Mouse (Mus musculus) hindbrain, embryonic 14.5 days (tissue): ENCODE measurements around the gene Gemin8. TPM values are rescaled to one million over a fixed set of nuclear protein-coding genes. Genes with fewer than 3 reads are reported as not detected.

Source experiments
- ATAC-seq: fragments of 200-750 bp; cut with Nextera tagmentation; 2 replicates; pipeline ENCODE4 v1.8.0; 2017; ENCODE audit warnings: moderate number of reproducible peaks, mild to moderate bottlenecking, moderate TSS enrichment, moderate library complexity; ENCODE audit not compliant: low FRiP score
- DNase-seq: peaks from one replicate; pipeline ENCODE4 v3.0.0-alpha.2; 2015; ENCODE audit warnings: low spot score
- H3K27ac ChIP-seq: fragments of 300-500 bp; sonication (generic); 2 replicates; pipeline ENCODE4 v1.5.1; 2014; ENCODE audit warnings: mild to moderate bottlenecking, moderate library complexity
- H3K27me3 ChIP-seq: fragments of 300-500 bp; sonication (generic); 2 replicates; pipeline ENCODE4 v1.6.1; 2014; ENCODE audit warnings: mild to moderate bottlenecking, low read length, mixed read lengths; ENCODE audit not compliant: control insufficient read depth, insufficient read depth
- H3K36me3 ChIP-seq: fragments of 300-500 bp; sonication (generic); replicated peaks from 2 replicates; pipeline ENCODE4 v1.6.1; 2014; ENCODE audit not compliant: control insufficient read depth, insufficient read depth
- H3K4me1 ChIP-seq: fragments of 300-500 bp; sonication (generic); replicated peaks from 2 replicates; pipeline ENCODE4 v1.6.1; 2014; ENCODE audit warnings: antibody characterized with exemption, low read length, mixed read lengths; ENCODE audit not compliant: control insufficient read depth, insufficient read depth
- H3K4me2 ChIP-seq: fragments of 300-500 bp; sonication (generic); replicated peaks from 2 replicates; pipeline ENCODE4 v1.6.1; 2014; ENCODE audit warnings: mild to moderate bottlenecking, moderate library complexity
- H3K4me3 ChIP-seq: fragments of 300-500 bp; sonication (generic); replicated peaks from 2 replicates; pipeline ENCODE4 v1.5.1; 2014; ENCODE audit warnings: mild to moderate bottlenecking, low read length
- H3K9ac ChIP-seq: fragments of 300-500 bp; sonication (generic); 2 replicates; pipeline ENCODE4 v1.6.1; 2014
- H3K9me3 ChIP-seq: fragments of 300-500 bp; sonication (generic); 2 replicates; pipeline ENCODE4 v1.6.1; 2016; ENCODE audit warnings: low read length; ENCODE audit not compliant: control insufficient read depth
- WGBS: fragments of 180-500 bp; shearing (Covaris S2); extraction: QIAGEN DNeasy Blood & Tissue Kit; methylation state at CpG from one replicate; pipeline ENCODE4 v1.1.7; 2014; 5-methylcytosine and 5-hydroxymethylcytosine counted together
- polyA plus RNA-seq: library from polyadenylated mRNA; unstranded; fragments of >200 nt; fragmentation: Nextera tagmentation; extraction: Ambion mirVana; gene quantifications from 2 replicates; pipeline ENCODE4 v1.2.1, GENCODE M21; 2014

Gene Gemin8
- polyA plus RNA-seq, 1 experiment from 2014 or later = 10.5 TPM

GRCm38 (mm10) chrX:166173796-166174195 lies 3.5 kb downstream of the Gemin8 start:
- ATAC-seq = peak; percentile 35; the same call in 1 of the 2 replicates
- 29% methylated on average over 7 of the region's 7 CpGs for WGBS

GRCm38 (mm10) chrX:166177929-166178328 lies 7.7 kb downstream of the Gemin8 start:
- H3K36me3 ChIP-seq = no peaks in the 10 kb centered on the region
- no peak overlapping the region for H3K27ac ChIP-seq
- no peaks in the 10 kb centered on the region for H3K27me3 ChIP-seq
- H3K9me3 ChIP-seq = no peaks in the 10 kb centered on the region
- 99% methylated on average over 7 of the region's 7 CpGs for WGBS
- H3K9ac ChIP-seq = no peak overlapping the region
- DNase-seq = no peak
- H3K4me2 ChIP-seq = no peak overlapping the region
- H3K4me1 ChIP-seq = 0 out of 2 replicates have a peak, but pooled peaks cover 6% of the 10 kb centered on the region
- no peak for ATAC-seq
- no peak overlapping the region for H3K4me3 ChIP-seq

More at GRCm38 (mm10) chrX:166173796-166174195, 3.5 kb downstream of the Gemin8 start:
- Histone ChIP-seq H3K4me3 (no peak overlapping the region), H3K27me3 (peaks cover 3% of the 10 kb centered on the region; the same call in 1 of the 2 replicates), H3K36me3 (no peaks in the 10 kb centered on the region), H3K27ac (peak overlapping the region; percentile 62), H3K4me2 (no peak overlapping the region), H3K4me1 (peaks cover 6% of the 10 kb centered on the region; the same call in 1 of the 2 replicates), H3K9me3 (no peaks in the 10 kb centered on the region), H3K9ac (no peak overlapping the region)
- peak; percentile 26 for DNase-seq

GRCm38 (mm10) chrX:166183094-166183493 lies 12.8 kb downstream of the Gemin8 start:
- 82% methylated on average over 3 of the region's 3 CpGs for WGBS
- H3K4me1 ChIP-seq = no peaks in the 10 kb centered on the region
- H3K36me3 ChIP-seq = no peaks in the 10 kb centered on the region
- H3K4me3 ChIP-seq = no peak overlapping the region
- ATAC-seq = no peak
- H3K9ac ChIP-seq = no peak overlapping the region
- 0 out of 2 replicates have a peak, but pooled peaks cover 3% of the 10 kb centered on the region for H3K27me3 ChIP-seq
- DNase-seq = no peak
- H3K4me2 ChIP-seq = no peak overlapping the region
- H3K27ac ChIP-seq = no peak overlapping the region
- H3K9me3 ChIP-seq = no peaks in the 10 kb centered on the region

- H3K4me2 ChIP-seq = no peak overlapping the region
- no peak overlapping the region for H3K4me3 ChIP-seq
- H3K27ac ChIP-seq = no peak overlapping the region
- DNase-seq (no peak), ATAC-seq (no peak)
- 93% methylated on average over 9 of the region's 9 CpGs for WGBS
- H3K36me3 ChIP-seq = no peaks in the 10 kb centered on the region
- no peaks in the 10 kb centered on the region for H3K9me3 ChIP-seq
- H3K9ac ChIP-seq = no peak overlapping the region
- H3K27me3 ChIP-seq = 0 out of 2 replicates have a peak, but pooled peaks cover 3% of the 10 kb centered on the region
- no peaks in the 10 kb centered on the region for H3K4me1 ChIP-seq
Measured at GRCm38 (mm10) chrX:166185327-166185913, 15.2 kb downstream of the Gemin8 start.

- H3K4me2 ChIP-seq = no peak overlapping the region
- 83% methylated on average over 1 of the region's 1 CpGs for WGBS
- no peak overlapping the region for H3K9ac ChIP-seq
- no peaks in the 10 kb centered on the region for H3K36me3 ChIP-seq
- no peak overlapping the region for H3K4me3 ChIP-seq
- no peak for ATAC-seq
- no peak overlapping the region for H3K27ac ChIP-seq
- no peaks in the 10 kb centered on the region for H3K4me1 ChIP-seq
- DNase-seq = no peak
- H3K9me3 ChIP-seq = no peaks in the 10 kb centered on the region
- 0 out of 2 replicates have a peak, but pooled peaks cover 3% of the 10 kb centered on the region for H3K27me3 ChIP-seq
Measured at GRCm38 (mm10) chrX:166187803-166188202, 17.5 kb downstream of the Gemin8 start.

GRCm38 (mm10) chrX:166196327-166196726 lies 26.1 kb downstream of the Gemin8 start:
- ATAC-seq = no peak

GRCm38 (mm10) chrX:166198266-166198665 lies 28.0 kb downstream of the Gemin8 start:
- H3K9ac ChIP-seq = no peak overlapping the region
- no peaks in the 10 kb centered on the region for H3K9me3 ChIP-seq
- no peaks in the 10 kb centered on the region for H3K36me3 ChIP-seq
- 99% methylated on average over 2 of the region's 2 CpGs for WGBS
- H3K4me2 ChIP-seq = no peak overlapping the region
- ATAC-seq (no peak), DNase-seq (no peak)
- H3K27ac ChIP-seq = no peak overlapping the region
- no peaks in the 10 kb centered on the region for H3K4me1 ChIP-seq
- no peaks in the 10 kb centered on the region for H3K27me3 ChIP-seq
- H3K4me3 ChIP-seq = no peak overlapping the region

More at GRCm38 (mm10) chrX:166196327-166196726, 26.1 kb downstream of the Gemin8 start:
- DNase-seq = no peak
- H3K4me1 ChIP-seq = no peaks in the 10 kb centered on the region
- H3K9me3 ChIP-seq = no peaks in the 10 kb centered on the region
- H3K27me3 ChIP-seq = no peaks in the 10 kb centered on the region
- no peak overlapping the region for H3K9ac ChIP-seq
- H3K4me3 ChIP-seq = no peak overlapping the region
- no peaks in the 10 kb centered on the region for H3K36me3 ChIP-seq
- no peak overlapping the region for H3K4me2 ChIP-seq
- no peak overlapping the region for H3K27ac ChIP-seq

- Histone ChIP-seq H3K27ac (no peak overlapping the region), H3K27me3 (no peaks in the 10 kb centered on the region), H3K4me3 (no peak overlapping the region), H3K9ac (no peak overlapping the region), H3K36me3 (no peaks in the 10 kb centered on the region), H3K4me1 (no peaks in the 10 kb centered on the region), H3K9me3 (no peaks in the 10 kb centered on the region), H3K4me2 (no peak overlapping the region)
- ATAC-seq = no peak
- DNase-seq = no peak
Measured at GRCm38 (mm10) chrX:166199812-166200211, 29.6 kb downstream of the Gemin8 start.

GRCm38 (mm10) chrX:166214576-166214975 lies 44.3 kb downstream of the Gemin8 start:
- Histone ChIP-seq H3K9me3 (no peaks in the 10 kb centered on the region), H3K4me1 (no peaks in the 10 kb centered on the region), H3K27ac (no peak overlapping the region), H3K9ac (no peak overlapping the region), H3K36me3 (no peaks in the 10 kb centered on the region), H3K4me2 (no peak overlapping the region), H3K4me3 (no peak overlapping the region), H3K27me3 (peaks cover 6% of the 10 kb centered on the region; the same call in 1 of the 2 replicates)
- WGBS = 72% methylated on average over 2 of the region's 2 CpGs
- DNase-seq = no peak
- no peak for ATAC-seq
